Mouse (Mus musculus) T-cell, adult 2 months (primary cell): ENCODE measurements around the gene Kiz.

Experiments used
- DNase-seq: peaks from one replicate; pipeline ENCODE4 v3.0.0; 2022; ENCODE audit warnings: low spot score

Kiz gene

DNA sequence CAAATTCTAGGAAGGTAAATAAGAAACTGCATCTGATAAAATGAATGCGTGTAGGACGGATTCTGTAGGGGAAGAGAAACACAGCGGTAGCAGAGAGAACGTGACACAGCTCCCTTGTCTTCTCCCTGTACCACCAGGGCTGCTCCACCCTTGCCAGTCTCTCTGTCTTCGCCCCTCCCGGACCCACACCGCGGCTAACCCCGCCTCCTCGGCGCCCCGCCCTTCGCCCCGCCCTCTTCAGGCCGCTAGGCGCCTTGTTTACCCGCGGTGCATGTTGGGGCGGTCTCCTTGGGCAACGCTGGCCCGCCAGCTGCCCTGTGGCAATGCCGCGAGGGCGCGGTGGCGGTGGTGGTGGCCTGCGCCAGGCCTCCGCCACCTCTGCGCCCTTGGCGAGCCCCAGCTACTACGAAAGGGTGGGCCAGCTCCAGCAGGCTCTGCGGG lies at the start of gene Kiz:
Gene Kiz (plus strand): TSS at position 266 of the 441 bp plus-strand sequence.
- DNase-seq = peak; percentile 94

DNA sequence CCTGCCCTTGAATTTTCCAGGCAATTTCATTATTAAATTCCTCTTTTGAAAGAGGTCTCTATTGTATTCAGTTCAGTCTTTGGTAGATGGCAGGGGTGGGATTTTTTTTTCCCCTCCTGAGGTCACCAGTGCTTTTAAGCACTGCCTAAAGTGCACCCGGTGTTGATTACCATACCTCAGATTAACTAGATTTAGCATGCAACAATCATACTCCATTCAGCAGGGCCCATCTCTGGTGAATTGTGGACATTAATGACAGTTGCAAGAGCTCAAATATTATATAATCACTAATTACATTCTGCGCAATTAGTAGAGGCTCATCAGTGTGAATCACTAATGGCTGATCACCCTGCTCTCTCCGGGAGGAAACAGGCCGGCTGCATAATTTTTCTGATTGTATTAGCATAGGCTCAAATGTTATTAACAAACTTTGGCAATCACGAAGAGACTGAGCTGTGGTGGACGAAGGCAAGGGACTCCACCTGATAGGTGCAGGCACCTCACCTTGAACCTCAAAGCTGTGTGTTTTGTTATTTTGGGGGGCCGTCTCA lies 45.9 kb upstream of the Kiz start:
- DNase-seq = no peak

DNA sequence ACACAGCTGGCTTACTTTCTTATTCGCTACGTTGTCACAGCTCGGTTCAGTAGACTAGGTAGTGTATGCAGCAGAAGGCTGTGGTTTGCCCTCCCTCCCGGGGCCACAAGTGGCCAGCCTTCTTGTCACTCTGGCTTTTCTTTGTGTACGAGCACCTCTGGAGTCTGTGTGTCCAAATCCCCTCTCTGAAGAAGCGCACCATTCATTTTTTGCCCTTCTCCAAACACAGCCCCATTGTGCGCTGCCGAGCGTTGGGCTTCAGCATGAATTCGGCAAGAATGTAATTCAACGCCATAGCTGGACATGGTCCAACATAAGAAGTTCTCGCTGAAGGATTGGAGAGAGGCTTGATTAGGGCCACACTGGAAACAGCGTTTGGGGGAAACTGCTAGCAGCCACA lies 45.0 kb upstream of the Kiz start:
- no peak for DNase-seq

DNA sequence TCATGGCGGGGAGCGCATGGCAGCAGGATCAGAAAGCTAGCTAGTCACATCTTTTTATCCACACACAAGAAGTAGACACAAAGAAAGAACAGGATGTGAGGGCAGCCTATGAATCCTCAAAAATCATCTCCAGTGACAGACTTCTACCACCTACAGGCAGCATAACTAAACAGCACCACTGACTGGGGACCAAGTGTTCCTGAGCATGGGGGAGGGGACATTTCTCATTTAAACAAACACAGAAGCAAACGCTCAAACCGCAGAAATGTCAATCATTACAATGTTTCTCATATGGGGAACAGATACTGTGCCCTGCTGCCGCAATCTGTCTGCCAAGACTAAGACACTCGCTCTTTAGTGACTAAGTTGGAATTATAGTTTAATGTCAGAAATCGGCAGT lies 40.7 kb upstream of the Kiz start:
- DNase-seq = no peak

DNA sequence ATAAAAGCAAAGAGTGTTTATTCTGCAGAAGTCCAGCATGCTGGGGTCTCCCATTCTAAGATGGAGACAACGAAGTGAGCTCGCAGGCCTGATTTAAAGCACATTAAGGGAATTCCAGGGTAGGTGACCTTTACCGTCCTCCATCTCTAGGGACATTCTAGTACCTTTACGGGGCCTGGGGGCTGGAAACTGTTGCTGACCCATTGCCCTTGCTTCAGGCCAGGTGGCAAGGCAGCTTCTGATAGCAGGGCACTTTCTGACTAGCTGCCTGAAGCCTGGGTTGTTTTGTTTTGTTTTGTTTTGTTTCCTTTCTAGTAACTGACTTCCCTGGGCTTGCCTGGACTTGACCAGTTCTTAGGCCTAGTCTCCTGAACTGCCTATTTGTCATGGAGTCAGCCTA lies 36.6 kb upstream of the Kiz start:
- DNase-seq = no peak

DNA sequence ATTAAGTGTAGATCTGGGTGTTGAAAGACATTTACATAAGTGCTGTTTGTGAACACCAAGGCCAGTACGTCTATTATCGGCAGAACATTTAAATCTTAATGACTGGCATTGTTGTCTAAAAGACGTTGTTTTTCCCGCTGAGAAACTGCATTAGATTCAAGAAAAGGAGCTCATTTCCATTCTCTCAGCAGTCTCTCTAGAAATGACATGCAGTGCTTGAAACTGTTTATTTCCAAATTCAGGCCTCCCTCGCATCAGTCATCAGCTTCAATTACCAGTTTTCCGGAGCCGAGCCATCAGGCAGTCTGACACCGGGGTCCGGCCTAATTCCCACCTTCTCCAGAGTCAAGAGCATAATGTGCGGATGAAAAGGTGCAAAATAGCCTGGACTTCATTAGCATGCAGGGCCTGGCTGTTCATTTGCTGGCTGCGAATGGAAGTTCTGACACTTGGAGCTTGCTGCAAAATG lies 32.1 kb upstream of the Kiz start:
- DNase-seq = no peak

DNA sequence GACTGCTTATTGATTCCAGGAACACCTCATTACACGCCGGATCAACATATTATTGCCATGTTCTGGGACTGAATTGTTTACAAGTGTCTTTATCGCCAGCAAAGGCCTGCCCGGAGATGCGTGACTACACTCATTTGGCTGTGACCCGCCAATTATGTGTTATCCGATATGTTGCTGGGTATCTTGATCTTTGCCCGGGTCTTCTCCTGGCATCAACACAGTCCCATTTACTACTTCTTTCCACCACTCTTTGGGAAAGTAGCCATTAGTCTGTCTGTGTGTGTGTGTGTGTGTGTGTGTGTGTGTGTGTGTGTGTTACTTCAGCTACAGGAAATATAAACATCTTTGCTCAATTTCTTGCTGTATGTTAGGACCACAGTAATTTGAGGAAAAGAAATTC lies 31.6 kb upstream of the Kiz start:
- no peak for DNase-seq

DNA sequence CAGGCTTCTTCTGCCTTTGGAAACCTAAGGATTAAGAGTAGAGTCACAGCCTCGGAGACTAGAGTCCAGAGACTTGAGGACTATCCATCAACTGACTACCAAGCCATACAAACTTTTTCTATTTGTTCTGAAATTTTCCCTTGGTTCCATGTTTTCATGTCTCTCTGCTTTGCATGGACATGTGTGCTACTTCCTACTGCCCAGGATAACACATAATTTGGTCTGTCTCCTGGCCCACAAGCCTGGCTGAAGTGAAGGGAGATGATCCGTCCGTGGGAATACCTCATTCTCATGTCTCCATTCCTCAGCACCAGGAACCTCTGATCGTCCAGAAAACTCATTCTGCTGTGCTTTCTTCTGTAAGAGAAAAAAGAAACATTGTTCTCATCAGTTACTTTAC lies 27.7 kb upstream of the Kiz start:
- no peak for DNase-seq

DNA sequence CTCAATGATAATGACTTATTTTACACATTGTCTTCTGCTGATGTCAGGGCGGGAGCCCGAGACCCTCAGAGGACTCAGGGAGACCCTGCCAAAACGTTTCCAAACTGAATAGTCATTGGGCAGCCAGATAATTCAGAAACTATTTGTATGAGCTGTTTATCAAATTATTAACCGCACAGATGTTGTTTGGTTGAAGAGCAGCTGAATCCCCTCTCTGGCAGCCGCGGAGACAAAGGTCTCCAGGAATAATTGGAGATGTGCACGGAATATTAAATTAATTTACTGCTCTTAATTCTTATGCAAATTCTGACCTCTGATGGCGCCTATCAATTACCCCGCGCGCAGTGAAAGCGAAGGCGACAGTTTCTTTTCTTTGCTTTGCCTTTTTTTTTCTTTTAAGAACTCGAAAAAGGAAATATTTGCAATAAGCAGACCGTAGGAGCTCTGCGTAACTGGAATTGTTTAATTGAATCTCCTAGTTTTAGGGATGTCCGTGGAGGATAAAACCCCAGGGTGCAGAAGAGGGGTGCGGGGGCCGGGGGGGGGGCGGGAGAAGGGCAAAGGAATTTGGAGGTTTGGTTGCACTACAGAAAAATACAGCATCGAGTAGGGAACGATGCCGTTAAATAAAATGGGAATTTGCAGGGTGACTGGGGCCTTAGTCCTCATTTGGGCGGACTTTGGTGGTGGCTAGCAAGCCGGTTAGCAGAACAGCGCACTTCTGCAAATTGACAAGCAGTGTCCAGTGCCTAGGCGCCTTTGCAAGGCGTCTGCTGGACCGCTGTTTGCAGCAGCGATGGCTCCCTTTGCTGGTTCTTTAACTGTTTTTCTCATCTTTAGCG lies 22.2 kb upstream of the Kiz start:
- no peak for DNase-seq

DNA sequence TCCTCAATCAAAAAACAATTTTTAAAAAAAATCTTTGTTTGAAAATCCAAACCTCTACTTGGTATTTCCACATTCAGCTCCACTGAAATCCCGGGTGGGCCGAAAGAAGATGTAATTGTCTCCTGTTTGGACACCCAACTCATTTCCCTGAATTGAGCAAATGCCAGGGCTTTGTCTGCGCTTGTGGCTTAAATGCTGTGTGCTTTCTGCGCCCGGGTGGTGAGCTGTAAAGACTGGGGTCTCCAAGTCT lies 21.7 kb upstream of the Kiz start:
- no peak for DNase-seq

DNA sequence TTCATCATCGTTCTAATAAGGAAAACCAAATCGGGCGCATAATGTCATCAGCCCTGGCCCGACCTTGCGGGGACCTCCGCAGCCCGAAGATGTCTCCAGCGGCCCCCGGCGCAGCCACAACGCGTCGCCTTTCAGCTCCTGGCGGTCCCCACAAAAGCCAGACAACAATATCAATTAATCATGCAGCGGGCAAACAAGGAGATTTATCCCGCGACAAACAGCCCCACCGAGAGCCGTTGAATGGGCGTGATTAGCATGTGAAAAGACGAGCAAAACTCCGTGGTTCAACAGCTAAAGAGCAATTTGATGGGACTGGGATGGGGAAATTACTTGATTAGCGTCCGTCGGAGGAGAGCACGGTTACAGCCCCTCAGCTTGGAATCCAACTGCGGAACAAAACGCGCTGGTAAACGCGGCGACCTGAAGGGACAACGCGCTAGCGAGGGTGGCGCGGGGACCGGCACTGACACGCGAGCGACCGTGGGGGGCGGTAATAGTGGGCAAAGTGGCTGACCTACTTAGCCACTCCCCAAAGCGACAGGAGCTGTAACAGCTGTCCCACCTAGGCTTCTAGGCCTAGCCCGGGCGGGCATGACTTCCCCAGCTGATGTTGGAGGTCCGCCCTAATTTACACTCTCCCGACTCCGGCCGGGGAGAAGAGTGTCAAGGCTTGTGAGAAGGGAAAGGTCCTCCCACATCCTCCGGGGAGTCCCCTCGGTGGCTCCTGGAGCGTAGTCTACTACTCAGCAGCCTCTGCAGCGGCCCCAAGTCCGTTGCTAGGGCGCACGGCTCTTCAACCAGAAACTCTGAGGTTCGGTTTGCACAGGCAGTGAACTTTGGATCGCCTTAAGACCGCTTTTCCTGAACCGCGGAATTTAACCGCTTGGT lies 21.1 kb upstream of the Kiz start:
- DNase-seq = no peak

DNA sequence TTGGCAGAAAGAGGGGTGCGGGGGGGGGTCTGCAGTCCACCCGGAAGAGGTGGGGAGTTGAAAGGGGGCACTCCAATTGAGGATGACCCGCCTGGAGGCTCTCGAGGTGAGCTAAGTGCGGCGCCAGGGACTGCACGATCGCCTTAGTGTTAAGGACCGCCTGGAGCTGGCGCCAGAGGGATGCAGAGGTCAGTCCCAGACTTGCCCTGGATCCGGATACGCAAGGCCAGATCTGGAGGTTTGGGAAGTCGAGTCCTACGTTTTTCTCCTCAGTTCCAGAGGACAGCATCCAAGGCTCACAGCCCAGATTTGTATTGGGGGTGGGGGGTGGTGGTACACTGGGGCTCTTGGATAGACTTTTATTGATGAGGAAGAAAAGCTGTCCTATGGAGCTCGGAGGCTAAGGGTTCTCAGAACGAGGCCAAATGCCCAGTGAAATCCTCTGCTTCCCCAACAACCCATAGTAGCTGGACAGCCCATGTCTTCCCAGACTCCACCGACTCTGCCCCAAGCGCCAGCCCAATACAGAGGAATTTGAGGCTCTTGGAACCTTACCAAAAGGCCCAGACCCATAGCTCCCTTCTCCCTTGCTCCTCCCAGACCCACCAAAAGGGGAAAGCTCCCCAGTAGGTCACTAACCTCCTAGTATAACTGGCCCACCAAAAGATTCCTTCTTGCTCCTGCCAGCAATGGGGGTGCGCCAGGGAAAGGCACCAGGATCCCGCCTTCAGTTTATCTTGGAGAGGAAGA lies 20.2 kb upstream of the Kiz start:
- DNase-seq = no peak

DNA sequence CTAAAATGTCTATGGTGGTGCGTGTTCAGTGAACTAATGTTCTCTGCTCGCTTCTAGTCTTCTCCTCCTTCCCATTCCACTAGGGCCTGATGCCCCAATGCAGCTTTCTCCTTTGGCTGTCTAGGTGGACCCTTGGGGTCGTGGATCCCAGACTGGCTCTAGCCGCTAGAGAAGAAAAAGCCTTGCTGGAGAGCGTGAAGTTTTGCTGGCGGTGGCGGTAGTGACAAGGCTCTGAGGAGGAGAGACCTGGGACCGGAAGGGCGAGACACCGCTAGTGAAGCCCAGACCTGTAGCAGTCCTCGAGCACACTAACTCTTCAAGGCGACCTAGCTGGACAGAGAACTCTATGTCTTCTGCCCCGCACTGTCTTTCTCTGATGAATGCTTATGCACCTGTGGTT lies 19.4 kb upstream of the Kiz start:
- DNase-seq = no peak

DNA sequence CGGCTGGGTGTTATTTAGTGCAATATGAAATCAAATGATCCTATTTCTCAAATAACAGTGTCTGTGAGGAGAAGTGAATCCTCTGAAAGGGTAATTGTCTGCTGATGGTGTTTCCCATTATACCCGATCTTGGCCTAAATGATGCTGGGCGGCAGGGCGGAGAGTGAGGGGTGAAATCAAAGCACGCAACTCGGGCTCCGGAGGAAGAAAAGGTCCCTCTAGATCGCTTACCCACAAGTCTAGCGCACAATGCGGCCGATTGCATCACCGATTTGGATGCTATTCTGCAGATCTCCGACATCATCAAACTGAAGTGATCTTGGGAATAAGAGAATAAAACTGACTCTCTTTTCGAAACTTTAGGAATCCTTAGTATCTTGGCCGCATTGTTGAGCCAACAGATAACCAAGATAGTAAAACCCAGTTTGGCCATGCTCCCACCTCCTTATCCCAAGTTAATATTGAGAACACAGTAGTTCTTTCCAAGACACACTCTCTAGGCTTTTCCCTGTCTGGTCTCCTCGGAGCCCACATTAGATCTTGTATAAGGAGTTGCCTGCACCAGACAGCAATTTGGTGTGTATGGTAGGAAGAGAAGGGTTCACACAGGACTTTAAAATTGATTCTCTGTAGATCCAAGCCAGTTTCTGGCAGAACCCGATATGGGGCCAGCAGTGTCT lies 18.7 kb upstream of the Kiz start:
- DNase-seq = no peak

DNA sequence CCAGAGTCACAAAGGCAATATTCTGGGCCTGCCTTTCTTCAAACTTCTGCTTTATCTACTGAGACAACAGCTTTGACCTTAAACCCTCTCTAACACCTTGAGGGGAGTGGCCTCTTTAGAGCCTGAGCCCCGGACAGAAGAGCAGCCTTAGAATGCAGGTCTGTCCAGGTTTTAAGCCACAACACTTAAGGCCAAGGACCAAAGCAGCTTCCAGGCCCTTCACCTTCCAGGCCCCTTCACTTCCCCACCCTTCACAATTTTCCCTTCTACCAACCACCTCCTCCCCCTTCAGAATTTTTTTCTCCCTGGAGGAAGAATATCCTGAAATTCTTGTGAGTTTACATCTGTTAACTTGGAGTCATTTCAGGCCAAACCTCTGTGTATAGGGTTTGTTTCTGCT lies 18.0 kb upstream of the Kiz start:
- no peak for DNase-seq

DNA sequence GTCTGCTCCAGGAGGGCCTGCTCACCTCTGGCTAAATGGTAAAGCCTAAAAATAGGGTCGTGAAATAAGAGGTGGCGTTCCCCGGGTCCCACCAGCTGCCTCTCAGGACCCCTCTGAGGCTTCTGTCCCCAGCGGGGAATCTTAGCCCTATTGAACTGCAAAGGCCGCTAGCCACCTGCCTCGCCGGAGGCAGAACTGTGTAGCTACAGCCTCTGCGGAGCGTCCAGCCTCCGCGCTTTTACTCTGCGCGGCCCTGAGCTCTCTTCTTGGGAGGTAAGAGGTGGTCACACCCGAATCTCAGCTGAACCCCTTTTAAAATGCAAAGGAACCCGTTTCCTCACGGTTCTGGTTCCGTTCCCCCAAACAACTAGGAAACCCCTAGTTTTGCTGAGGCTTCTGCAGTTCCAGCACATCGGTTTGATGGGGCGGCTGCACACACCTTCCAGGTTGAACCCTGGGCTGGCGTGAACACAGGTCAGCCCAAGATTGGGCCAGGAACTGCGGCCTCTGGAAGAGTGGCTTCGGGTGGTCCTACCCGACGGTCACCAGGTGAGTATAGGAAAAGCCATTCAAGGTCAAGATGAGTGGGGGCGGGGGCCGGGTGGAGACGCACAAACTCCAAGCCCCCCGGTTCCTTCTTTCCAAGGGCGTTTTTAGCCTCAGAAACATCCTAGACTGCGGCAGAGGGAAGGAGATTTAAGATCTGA lies 16.9 kb upstream of the Kiz start:
- no peak for DNase-seq

DNA sequence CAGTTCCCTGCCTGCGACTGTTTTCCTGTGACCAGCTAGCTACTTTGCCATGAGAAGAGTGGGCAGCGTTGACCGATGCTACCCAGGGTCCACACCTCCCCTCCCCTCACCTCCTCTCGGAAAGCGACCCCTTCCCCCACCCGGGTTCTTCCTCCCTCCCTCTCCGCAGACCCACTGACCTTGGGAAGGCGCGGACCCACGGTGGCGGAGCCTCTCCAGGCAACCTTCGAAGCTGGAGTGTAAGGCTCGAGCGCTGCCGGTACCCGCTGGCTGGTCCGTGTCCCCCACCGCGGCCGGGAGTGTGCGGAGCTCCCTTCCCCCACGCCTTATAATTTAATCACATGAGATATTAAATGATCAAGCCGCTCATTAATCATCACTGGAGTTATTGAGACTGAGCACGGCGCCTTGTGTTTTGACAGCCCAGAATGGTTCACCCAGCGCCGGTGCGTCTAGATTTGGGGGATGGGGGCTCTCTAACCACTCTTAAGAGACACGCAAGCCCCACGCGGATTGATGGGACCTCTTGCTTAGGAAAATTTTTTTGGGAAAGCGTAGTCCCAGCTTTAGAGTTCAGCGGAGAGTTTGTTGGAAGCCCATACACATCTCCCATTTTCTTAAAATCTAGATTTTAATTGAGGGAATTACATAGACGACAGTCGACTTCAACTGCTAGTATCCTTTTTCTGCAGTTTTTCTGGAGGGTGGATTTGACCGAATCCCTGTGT lies 16.2 kb upstream of the Kiz start:
- no peak for DNase-seq

DNA sequence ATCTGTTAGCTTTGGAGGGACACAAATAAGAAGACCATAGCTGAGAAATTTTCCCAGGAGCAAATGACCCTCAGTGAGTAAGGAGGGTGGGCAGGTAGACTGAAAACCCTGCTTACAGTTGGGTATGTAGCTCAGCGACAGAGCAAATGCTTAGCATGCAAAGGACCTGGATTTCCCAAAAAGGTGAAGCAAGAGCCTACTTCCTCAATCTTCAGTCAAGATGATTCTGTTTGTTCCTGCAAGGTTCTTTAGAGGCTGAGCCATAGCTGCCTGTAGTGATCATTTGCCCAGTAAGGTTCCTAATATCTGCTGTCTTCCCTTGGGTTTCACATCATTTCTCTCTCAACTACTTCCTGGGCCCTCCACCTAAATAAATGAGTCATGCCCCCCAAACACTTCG lies 7.8 kb upstream of the Kiz start:
- no peak for DNase-seq

DNA sequence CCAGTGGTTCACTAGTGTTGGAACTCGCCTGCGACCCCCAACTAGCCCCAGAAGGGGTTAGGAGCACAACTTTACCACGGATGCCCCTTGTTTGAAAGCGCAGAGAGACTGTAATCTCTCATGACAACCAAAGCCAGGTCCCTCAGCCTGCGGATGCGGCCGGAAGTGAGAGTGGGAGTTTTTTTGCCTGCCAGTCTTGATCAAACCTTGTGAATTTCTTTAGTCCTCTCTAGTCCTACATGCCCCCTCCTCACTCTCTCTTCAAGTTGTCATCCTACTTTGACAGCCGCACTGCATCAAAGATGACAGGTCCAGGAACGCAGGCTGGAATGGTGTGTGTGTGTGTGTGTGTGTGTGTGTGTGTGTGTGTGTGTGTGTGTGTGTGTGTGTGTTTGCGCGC lies 456 bp downstream of the Kiz start:
- DNase-seq = peak; percentile 73

DNA sequence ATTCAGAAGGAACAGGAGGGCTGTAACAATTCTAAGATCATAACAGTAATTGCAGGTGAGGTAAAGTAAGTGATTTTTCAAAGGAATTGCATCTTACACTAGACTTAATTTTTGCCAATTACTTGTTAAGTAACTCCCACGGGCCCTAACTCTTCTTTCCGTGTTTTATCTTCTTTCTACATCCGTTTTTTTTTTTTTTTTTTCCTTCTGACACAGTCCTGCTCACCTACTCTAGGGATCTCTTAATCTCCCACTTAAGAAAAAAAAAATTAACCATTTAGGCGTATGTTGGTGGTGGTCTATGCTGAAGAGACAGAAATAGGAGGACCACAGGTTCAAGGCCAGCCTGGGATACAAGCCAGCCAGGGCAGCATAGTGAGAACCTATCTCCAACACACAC lies 1.2 kb downstream of the Kiz start:
- no peak for DNase-seq

DNA sequence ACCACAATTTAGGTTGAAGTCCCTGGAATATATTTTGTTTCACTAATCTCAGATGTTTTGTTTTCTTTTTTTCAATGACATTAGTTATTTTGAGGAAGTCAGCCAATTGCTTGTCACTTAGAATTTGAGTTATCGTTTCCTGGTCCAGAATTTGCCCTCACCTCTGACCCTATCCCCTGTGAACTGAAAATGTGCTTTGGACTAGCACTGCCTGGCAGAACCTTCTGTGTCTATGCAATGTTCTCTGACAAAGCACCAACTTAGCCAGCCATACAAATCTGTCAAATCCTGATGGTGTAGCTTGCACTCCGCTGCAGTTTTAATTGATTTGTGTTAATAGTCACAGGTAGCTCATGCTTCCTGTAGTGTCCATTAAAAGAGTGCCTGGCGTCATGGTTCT lies 10.1 kb downstream of the Kiz start:
- no peak for DNase-seq
